Mouse (Mus musculus): ENCODE data around the gene Phlpp2.

The Phlpp2 gene

DNA sequence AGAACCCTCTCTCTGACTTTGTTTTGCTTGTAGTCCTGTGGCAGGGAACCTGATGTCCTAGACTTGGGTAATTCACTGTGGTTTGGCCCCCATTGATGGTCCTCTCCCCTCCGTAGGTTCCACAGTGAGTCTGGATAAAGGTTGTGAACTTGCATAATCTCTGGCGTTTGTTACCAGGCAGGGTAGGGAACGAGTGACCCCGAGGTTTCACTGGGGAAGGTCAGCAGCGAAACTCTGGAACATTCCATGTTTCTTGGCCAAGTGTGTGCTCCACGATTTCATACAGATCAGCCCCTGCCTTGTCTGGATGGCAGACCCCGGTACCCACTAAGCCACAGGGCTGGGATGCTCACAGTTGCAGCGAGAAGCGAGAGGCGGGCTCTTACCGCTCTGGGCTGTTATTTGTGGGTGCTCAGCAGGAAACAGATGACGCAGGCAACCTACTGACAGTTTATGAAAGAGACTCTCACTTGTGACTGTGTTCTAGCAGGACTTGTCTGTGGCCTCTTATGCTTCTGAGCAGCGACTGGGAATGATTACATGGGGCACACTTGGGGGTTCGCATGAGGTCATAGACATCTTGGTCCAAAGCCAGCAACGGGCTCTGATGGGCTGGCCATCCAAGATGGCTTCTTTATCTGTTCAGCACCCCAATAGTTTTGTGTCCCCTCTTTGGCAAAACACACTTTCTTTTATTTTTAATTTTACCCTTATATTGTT lies 114.2 kb downstream of the Phlpp2 start:
- POLR2A ChIA-PET: no interaction called here
- CTCF ChIA-PET: no interaction called here

DNA sequence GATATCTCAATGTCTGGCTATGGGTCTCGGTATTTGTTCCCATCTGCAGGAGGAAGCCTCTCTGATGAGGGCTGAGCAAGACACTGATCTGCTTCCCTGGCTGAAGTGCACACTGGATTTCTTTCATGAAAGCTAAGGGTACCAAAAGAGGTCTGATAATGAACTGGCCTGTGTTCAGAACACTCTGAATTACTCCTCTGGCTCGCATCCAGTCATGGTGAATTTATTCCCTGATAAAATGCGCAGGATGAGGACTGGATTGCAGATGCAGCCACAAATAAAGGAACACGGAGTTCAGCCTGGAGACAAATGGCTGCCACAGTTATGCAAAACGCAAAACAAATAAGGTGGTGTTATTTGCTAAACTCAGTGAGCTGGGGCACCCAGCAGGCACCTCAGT lies 115.6 kb downstream of the Phlpp2 start:
- ChIA-PET POLR2A (interaction anchor here in 2 of 4 experiments (0.7 to 1.0 kb wide), 2 partner anchors 66 to 230 kb away, joined by 3 to 6 read pairs; no protein-coding TSS in a partner anchor), CTCF (interaction anchor here in 2 of 4 experiments (0.7 kb wide), 2 partner anchors 23 to 82 kb away, joined by 4 read pairs; no protein-coding TSS in a partner anchor)

DNA sequence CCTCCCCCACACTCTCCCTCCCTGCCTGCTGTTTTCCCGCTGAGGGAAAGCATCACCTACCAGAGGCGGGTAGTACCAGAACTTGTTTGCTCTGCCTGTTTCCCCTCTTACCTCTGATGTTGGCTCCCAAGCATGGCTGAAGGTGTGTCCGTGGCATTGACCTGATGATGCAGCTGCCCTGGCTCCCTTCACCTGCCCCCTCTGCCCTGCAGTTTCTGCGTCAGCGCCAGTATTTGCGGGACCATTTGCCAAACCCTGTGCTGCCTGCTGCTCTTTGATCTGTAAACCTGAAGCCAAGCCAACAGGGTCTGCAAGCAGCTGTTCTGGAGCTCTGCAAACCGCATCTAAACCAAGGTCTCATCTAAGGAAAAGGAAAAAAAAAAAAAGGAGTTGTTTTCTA lies 118.0 kb downstream of the Phlpp2 start:
- ChIA-PET POLR2A (interaction anchor here in 1 of 4 experiments (0.5 to 0.6 kb wide), 2 partner anchors 119 to 359 kb away, joined by 3 to 4 read pairs; no protein-coding TSS in a partner anchor), CTCF (interaction anchor here in 1 of 4 experiments (1.2 kb wide), 1 partner anchor 9 kb away, joined by 5 read pairs; no protein-coding TSS in a partner anchor)

DNA sequence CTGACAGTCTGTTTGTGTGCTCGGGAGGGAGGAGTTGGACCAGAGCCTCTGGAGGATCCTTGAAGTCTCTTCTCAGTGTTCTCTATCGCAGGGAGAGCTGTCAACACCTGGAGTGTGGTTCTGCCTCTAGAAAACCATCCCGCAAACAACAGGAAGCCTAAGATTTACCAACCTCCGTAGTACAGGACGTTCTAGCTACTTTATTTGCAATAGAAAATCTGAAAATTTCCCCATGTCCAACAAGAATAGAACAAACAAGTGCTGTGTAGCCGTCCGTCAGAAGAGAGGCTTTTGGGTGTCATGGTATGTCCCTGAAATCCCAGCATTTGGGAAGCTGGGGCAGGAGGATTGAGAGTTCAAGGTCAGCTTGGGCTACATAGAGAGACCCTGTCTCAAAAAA lies 119.4 kb downstream of the Phlpp2 start:
- ChIA-PET CTCF (interaction anchor here in 1 of 4 experiments (1.2 kb wide), 1 partner anchor 7 kb away, joined by 5 read pairs; no protein-coding TSS in a partner anchor), POLR2A (no interaction called here)

DNA sequence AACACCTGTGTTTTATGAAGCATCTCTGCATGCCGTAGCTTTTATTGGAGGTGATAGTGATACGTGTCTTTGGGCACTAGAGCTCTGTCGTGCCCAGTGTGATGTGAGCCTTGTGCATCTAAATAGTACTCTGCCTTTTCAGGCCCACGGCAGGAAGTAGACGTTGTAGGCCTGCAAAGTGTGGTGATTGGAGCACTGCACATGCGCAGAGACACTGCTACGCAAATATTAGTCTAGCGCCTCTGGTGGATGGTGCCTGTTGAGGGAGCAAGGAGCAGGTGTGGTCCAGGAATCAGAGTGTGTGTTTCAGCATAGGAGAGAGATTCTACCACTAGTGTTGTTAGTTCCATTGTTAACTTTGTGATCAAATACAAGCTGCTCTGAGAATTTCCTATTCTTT lies 120.8 kb downstream of the Phlpp2 start:
- CTCF ChIA-PET: interaction anchor here in 1 of 4 experiments (1.0 kb wide), 1 partner anchor 14 kb away, joined by 5 read pairs; no protein-coding TSS in a partner anchor

DNA sequence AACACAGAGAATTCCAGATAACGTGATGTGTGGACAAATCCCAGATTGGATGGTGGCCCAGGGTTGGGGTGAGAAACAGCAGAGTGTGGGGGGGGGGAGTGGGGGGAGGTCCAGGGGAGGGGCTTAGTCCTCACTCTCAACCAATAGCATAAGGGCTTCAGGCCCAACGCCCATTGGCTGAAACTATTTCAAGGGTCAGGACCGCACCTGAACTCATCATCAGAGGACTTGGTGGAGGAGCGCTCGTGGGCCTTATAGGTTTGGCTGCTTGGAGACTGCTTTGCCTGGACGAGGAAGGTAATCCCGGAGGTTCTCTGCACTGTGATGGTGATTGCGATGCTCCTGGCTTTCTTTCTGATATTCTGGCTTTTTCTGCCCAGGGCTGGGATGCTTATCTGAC lies 121.9 kb downstream of the Phlpp2 start, which contains the start of gene Tat:
TSS of gene Tat (plus strand) at position 214 of the 400 bp plus-strand sequence.
- ChIA-PET CTCF (interaction anchor here in 1 of 4 experiments (1.0 kb wide), 1 partner anchor 13 kb away, joined by 3 read pairs; no protein-coding TSS in a partner anchor), POLR2A (no interaction called here)

More for the DNA sequence above, 120.8 kb downstream of the Phlpp2 start:
- POLR2A ChIA-PET: no interaction called here

DNA sequence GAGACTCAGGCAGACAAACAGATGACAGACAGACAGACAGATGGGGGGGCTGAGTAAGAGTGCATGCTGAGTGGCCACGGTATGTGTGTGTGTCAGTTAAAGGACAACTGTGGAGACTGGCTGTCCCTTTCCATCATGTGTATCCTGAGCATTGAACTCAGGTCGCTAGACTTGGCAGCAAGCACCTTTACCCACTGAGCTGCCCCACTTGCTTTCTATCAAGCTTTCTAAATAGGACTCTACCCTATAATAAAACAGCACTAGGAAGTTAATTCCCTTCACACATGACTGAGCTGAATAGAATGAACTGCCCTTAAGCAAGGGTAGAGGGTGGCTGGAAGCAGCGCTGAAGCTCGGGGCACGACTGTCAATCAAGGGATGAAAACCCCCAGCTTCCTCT lies 123.8 kb downstream of the Phlpp2 start:
- ChIA-PET POLR2A (no interaction called here), CTCF (interaction anchor here in 2 of 4 experiments (1.1 to 1.9 kb wide), 3 partner anchors 9 to 11 kb away, joined by 3 to 11 read pairs (median 4); no protein-coding TSS in a partner anchor)

DNA sequence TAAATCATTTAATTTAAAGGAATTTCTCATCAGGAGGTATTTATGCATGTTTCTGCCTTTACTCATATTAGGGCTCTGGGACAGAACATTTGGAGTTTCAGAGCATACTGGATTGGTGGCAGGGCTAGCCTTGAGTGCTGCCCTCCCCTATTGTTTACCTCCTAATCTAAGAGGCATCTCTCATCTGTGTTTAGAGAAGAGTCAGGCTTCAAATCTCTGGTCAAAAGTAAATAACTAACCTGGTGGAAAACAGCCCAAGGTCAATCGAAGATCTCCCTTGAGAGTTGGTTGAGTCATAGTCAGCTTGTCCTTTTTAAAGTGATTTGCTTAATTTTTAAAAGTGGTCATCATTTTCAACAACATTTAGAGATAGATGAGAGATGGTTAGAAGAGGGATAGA lies 124.6 kb downstream of the Phlpp2 start:
- ChIA-PET CTCF (interaction anchor here in 1 of 4 experiments (1.7 kb wide), 1 partner anchor 10 kb away, joined by 11 read pairs; no protein-coding TSS in a partner anchor), POLR2A (interaction anchor here in 1 of 4 experiments (0.7 kb wide), 1 partner anchor 9 kb away, joined by 3 read pairs; no protein-coding TSS in a partner anchor)
